Mouse (Mus musculus) brain, embryonic 14.5 days (tissue): ENCODE results near the gene Srrm2.

Experiments
- CTCF ChIP-seq: fragments of 200-500 bp; IDR thresholded peaks from 2 replicates; pipeline ENCODE4 v1.5.1; 2012; ENCODE audit warnings: inconsistent platforms, mild to moderate bottlenecking, moderate library complexity, borderline replicate concordance; ENCODE audit not compliant: insufficient read depth, insufficient read length; ENCODE audit errors: extremely low read depth
- POLR2A ChIP-seq: fragments of 200-500 bp; IDR thresholded peaks from 2 replicates; pipeline ENCODE4 v1.6.1; 2012; ENCODE audit warnings: mild to moderate bottlenecking, inconsistent platforms, borderline replicate concordance; ENCODE audit not compliant: poor library complexity, insufficient read depth, insufficient read length, severe bottlenecking; ENCODE audit errors: extremely low read depth

GRCm38 (mm10) chr17:23785561-23786471 lies 4.5 kb upstream of the Srrm2 start, which contains the start of gene Flywch2:
- no peak for TF ChIP-seq CTCF
- TF ChIP-seq POLR2A = no peak
